In the genomic region with DNA sequence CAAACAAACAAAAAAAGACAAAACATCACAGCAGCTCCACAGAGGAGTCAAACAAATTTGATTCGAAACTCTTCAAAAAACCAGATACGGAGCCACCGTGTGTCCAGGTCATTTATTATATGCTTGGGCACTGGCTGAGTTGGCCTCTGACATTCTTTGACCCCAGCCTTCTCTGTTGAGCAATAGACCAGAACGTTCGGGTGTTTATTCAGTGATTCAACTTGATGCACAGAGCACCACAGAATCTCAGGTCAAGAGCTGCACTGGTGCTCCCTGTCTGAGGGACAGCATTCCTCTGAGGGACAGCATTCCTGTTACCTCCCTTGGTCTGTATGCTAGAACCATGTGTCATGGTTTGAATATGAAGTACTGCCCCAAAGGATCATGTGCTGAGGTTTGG, we compare ENCODE assay signal across 13 mouse cellular contexts. TPM values are rescaled to one million over a fixed set of nuclear protein-coding genes. Genes with fewer than 3 reads are reported as not detected.
A peak's percentile ranks its signal among the peaks of the same experiment; 100 is the strongest.
DNase-seq lines count a peak whose midpoint lies in the region; ATAC-seq and TF ChIP-seq lines count a peak whose summit lies in the region.
"Had no signal": no experiment of that assay in that cellular context is flagged by ENCODE, and none has a peak within 500 bp of the region (broad histone marks: within the 10 kb centered on the region; RNA-seq: fewer than 3 reads in every experiment).

No protein-coding gene starts in this region.

- H3K9me3 ChIP-seq in hindbrain, embryonic 14.5 days (ENCODE audit: control insufficient read depth, low read length) = no peaks in the 10 kb centered on the region
- H3K9me3 ChIP-seq in midbrain, embryonic 12.5 days = peaks cover 10% of the 10 kb centered on the region; the same call in 1 of the 2 replicates
- H3K9me3 ChIP-seq: embryonic facial prominence, embryonic 13.5 days; liver, embryonic 15.5 days; neural tube, embryonic 12.5 days; stomach, embryonic 15.5 days had no signal

- H3ac ChIP-seq in C2C12 (ENCODE audit: control insufficient read depth, insufficient read length, low read depth) = no peak overlapping the region

- H3K36me3 ChIP-seq in kidney, adult 2 months (ENCODE audit: control insufficient read depth, insufficient read depth, low read length) = no peaks in the 10 kb centered on the region
- no peaks in the 10 kb centered on the region for H3K36me3 ChIP-seq in C2C12 (ENCODE audit: control insufficient read depth, insufficient read depth)
- no peaks in the 10 kb centered on the region for H3K36me3 ChIP-seq in hindbrain, embryonic 14.5 days (replicated peaks; ENCODE audit: control insufficient read depth, insufficient read depth)
- no peaks in the 10 kb centered on the region for H3K36me3 ChIP-seq in midbrain, embryonic 12.5 days
- H3K36me3 ChIP-seq: embryonic facial prominence, embryonic 13.5 days; liver, embryonic 15.5 days; neural tube, embryonic 12.5 days; stomach, embryonic 15.5 days had no signal

- no peak for ATAC-seq in hindbrain, embryonic 14.5 days (ENCODE audit: low FRiP score)
- no peak for ATAC-seq in midbrain, embryonic 12.5 days (ENCODE audit: low FRiP score, low read depth)
- ATAC-seq: activated CD4-positive, CD25-positive, alpha-beta regulatory T cell, adult 4 months had no signal

- DNase-seq in kidney, adult 2 months = peak; percentile 73
- DNase-seq in kidney, postnatal 4 days = no peak
- no peak for DNase-seq in hindbrain, embryonic 14.5 days (ENCODE audit: low spot score)
- no peak for DNase-seq in heart, adult 18-20 months
- no peak for DNase-seq in thymus, postnatal 10 days (ENCODE audit: low spot score in 2 of 2)

- no peak overlapping the region for H3K4me3 ChIP-seq in kidney, adult 2 months (ENCODE audit: insufficient read depth, low read depth, low read length)
- no peak overlapping the region for H3K4me3 ChIP-seq in C2C12 (ENCODE audit: insufficient read depth, poor library complexity, severe bottlenecking)
- no peak overlapping the region for H3K4me3 ChIP-seq in hindbrain, embryonic 14.5 days (replicated peaks; ENCODE audit: low read length)
- H3K4me3 ChIP-seq in midbrain, embryonic 12.5 days = no peak overlapping the region
- H3K4me3 ChIP-seq: embryonic facial prominence, embryonic 13.5 days; liver, embryonic 15.5 days; neural tube, embryonic 12.5 days; stomach, embryonic 15.5 days had no signal

- H3K4me1 ChIP-seq in kidney, adult 2 months (ENCODE audit: control insufficient read depth, insufficient read depth, low read length) = peaks cover 7% of the 10 kb centered on the region; the same call in 1 of the 2 replicates
- H3K4me1 ChIP-seq in hindbrain, embryonic 14.5 days (replicated peaks; ENCODE audit: control insufficient read depth, insufficient read depth, low read length) = peaks cover 33% of the 10 kb centered on the region
- H3K4me1 ChIP-seq in midbrain, embryonic 12.5 days = peaks cover 41% of the 10 kb centered on the region
- H3K4me1 ChIP-seq: liver, embryonic 15.5 days had no signal

- no peaks in the 10 kb centered on the region for H3K79me3 ChIP-seq in C2C12 (ENCODE audit: low read depth)

- no peak overlapping the region for H3K27ac ChIP-seq in kidney, adult 2 months (ENCODE audit: insufficient read depth, low read depth, low read length)
- H3K27ac ChIP-seq in hindbrain, embryonic 14.5 days = peak overlapping the region; percentile 78; the same call in 1 of the 2 replicates
- H3K27ac ChIP-seq in midbrain, embryonic 12.5 days (replicated peaks) = peak overlapping the region; percentile 83
- H3K27ac ChIP-seq: embryonic facial prominence, embryonic 13.5 days; kidney, postnatal 0 days; liver, embryonic 15.5 days; neural tube, embryonic 12.5 days; stomach, embryonic 15.5 days had no signal

- no peaks in the 10 kb centered on the region for H3K27me3 ChIP-seq in kidney, adult 2 months (replicated peaks; ENCODE audit: control insufficient read depth, insufficient read depth, low read length)
- no peaks in the 10 kb centered on the region for H3K27me3 ChIP-seq in C2C12 (ENCODE audit: control insufficient read depth, insufficient read depth, insufficient read length)
- no peaks in the 10 kb centered on the region for H3K27me3 ChIP-seq in hindbrain, embryonic 14.5 days (ENCODE audit: control insufficient read depth, insufficient read depth, low read length)
- peaks cover 2% of the 10 kb centered on the region; the same call in 1 of the 2 replicates for H3K27me3 ChIP-seq in midbrain, embryonic 12.5 days
- H3K27me3 ChIP-seq: embryonic facial prominence, embryonic 13.5 days; neural tube, embryonic 12.5 days; stomach, embryonic 15.5 days had no signal

- WGBS in kidney, adult 2 months = 33% methylated on average over 5 of the region's 5 CpGs
- 37% methylated on average over 5 of the region's 5 CpGs for WGBS in hindbrain, embryonic 14.5 days
- 61% methylated on average over 5 of the region's 5 CpGs for WGBS in midbrain, embryonic 12.5 days

- no peaks in the 10 kb centered on the region for H3K79me2 ChIP-seq in C2C12 (ENCODE audit: control insufficient read depth, insufficient read depth)

- H3K9ac ChIP-seq in hindbrain, embryonic 14.5 days = no peak overlapping the region
- no peak overlapping the region for H3K9ac ChIP-seq in midbrain, embryonic 12.5 days (replicated peaks)
- H3K9ac ChIP-seq: embryonic facial prominence, embryonic 13.5 days; liver, embryonic 15.5 days; neural tube, embryonic 12.5 days; stomach, embryonic 15.5 days had no signal

- no peak overlapping the region for H3K4me2 ChIP-seq in hindbrain, embryonic 14.5 days (replicated peaks)
- H3K4me2 ChIP-seq in midbrain, embryonic 12.5 days (replicated peaks) = no peak overlapping the region
- H3K4me2 ChIP-seq: embryonic facial prominence, embryonic 13.5 days; liver, embryonic 15.5 days; neural tube, embryonic 12.5 days; stomach, embryonic 15.5 days had no signal

- no peak for TF ChIP-seq CTCF in kidney, adult 2 months (conservative IDR thresholded peaks at IDR 0.05; ENCODE audit: insufficient read depth, insufficient read length, low read depth, low read length)
- TF ChIP-seq CTCF in C2C12 (IDR thresholded peaks at IDR 0.05; ENCODE audit: control insufficient read depth, insufficient read depth, insufficient read length) = no peak

- TF ChIP-seq POLR2A in kidney, adult 2 months (IDR thresholded peaks at IDR 0.05; ENCODE audit: low read depth, low read length) = no peak

TF ChIP-seq in C2C12, 6 proteins besides CTCF, POLR2A, EP300 and RAD21:
- TF ChIP-seq CEBPB (IDR thresholded peaks at IDR 0.05; ENCODE audit: low read depth) = peak; percentile 85
- TF ChIP-seq MAX (IDR thresholded peaks at IDR 0.05) = no peak

RNA-seq across cellular contexts. Expression of a gene that starts 1.1 kb away (rescaled TPM):
- 7.6 and 10.7 TPM in 2 replicates for polyA plus RNA-seq in kidney, adult 2 months (2012; rRNA removed)
- polyA plus RNA-seq in C2C12 (2012; fragmentation: generic; extraction: Trizol) = 7.5 TPM
- 34.6 and 43.9 TPM in 2 replicates for polyA plus RNA-seq in hindbrain, embryonic 14.5 days (2014; fragmentation: Nextera tagmentation; extraction: Ambion mirVana)
- 57.0 and 61.9 TPM in 2 replicates for polyA plus RNA-seq in midbrain, embryonic 12.5 days (2016; fragmentation: Nextera tagmentation; extraction: Ambion mirVana)
- 10 to 100 TPM; 11.7 to 15.8 TPM for total RNA-seq in heart, adult 18-20 months (2021)
